Mouse (Mus musculus): ENCODE results near the gene Cyp4a31. TPM values are rescaled to one million over a fixed set of nuclear protein-coding genes. Genes with fewer than 3 reads are reported as not detected.
"Not testable (repeated sequence)": the region's sequence is repeated elsewhere in the genome, so short reads cannot be mapped to it uniquely, and the experiment has no call there.

The Cyp4a31 gene
- polyA plus RNA-seq, 1 experiment from 2014 or later = not detected

GRCm38 (mm10) chr4:115557861-115558561 lies 5.4 kb upstream of the Cyp4a31 start:
- WGBS = 63% methylated on average over 4 of the region's 4 CpGs
- ATAC-seq (ENCODE audit: low FRiP score) (no peak), DNase-seq (ENCODE audit: low spot score, missing footprints) (no peak)
- H3K9ac ChIP-seq (ENCODE audit: low read length) = no peak overlapping the region
- H3K9me3 ChIP-seq (ENCODE audit: control insufficient read depth, low read length) = no peaks in the 10 kb centered on the region
- H3K27ac ChIP-seq (ENCODE audit: low read depth, low read length) = no peak overlapping the region
- H3K4me2 ChIP-seq = no peak overlapping the region
- H3K4me1 ChIP-seq (ENCODE audit: control insufficient read depth, insufficient read depth, low read length) = no peaks in the 10 kb centered on the region
- no peaks in the 10 kb centered on the region for H3K27me3 ChIP-seq (ENCODE audit: control insufficient read depth, insufficient read depth, low read length)
- no peak overlapping the region for H3K4me3 ChIP-seq (ENCODE audit: low read depth, low read length)
- H3K36me3 ChIP-seq (ENCODE audit: control insufficient read depth, insufficient read depth, low read length) = no peaks in the 10 kb centered on the region

- not testable (repeated sequence) for H3K4me3 ChIP-seq (ENCODE audit: low read depth, low read length); H3K9me3 ChIP-seq (ENCODE audit: control insufficient read depth, low read length); H3K4me2 ChIP-seq; H3K36me3 ChIP-seq (ENCODE audit: control insufficient read depth, insufficient read depth, low read length); H3K9ac ChIP-seq (ENCODE audit: low read length); ATAC-seq (ENCODE audit: low FRiP score); H3K27me3 ChIP-seq (ENCODE audit: control insufficient read depth, insufficient read depth, low read length); H3K27ac ChIP-seq (ENCODE audit: low read depth, low read length); DNase-seq (ENCODE audit: low spot score, missing footprints); H3K4me1 ChIP-seq (ENCODE audit: control insufficient read depth, insufficient read depth, low read length)
- WGBS = 61% methylated on average over 5 of the region's 5 CpGs
Observed at GRCm38 (mm10) chr4:115561236-115561635, 2.2 kb upstream of the Cyp4a31 start.

- not testable (repeated sequence) for H3K4me3 ChIP-seq (ENCODE audit: low read depth, low read length); ATAC-seq (ENCODE audit: low FRiP score); DNase-seq (ENCODE audit: low spot score, missing footprints); H3K4me1 ChIP-seq (ENCODE audit: control insufficient read depth, insufficient read depth, low read length); H3K9ac ChIP-seq (ENCODE audit: low read length); H3K36me3 ChIP-seq (ENCODE audit: control insufficient read depth, insufficient read depth, low read length); H3K9me3 ChIP-seq (ENCODE audit: control insufficient read depth, low read length); H3K27me3 ChIP-seq (ENCODE audit: control insufficient read depth, insufficient read depth, low read length); H3K4me2 ChIP-seq; H3K27ac ChIP-seq (ENCODE audit: low read depth, low read length)
- 88% methylated on average over 5 of the region's 6 CpGs for WGBS
Observed at GRCm38 (mm10) chr4:115564469-115565225, 1.2 kb downstream of the Cyp4a31 start.

GRCm38 (mm10) chr4:115575255-115575654 lies 11.8 kb downstream of the Cyp4a31 start:
- Histone ChIP-seq H3K27ac (ENCODE audit: low read depth, low read length) (no peak overlapping the region), H3K9ac (ENCODE audit: low read length) (no peak overlapping the region), H3K36me3 (ENCODE audit: control insufficient read depth, insufficient read depth, low read length) (no peaks in the 10 kb centered on the region), H3K4me1 (ENCODE audit: control insufficient read depth, insufficient read depth, low read length) (no peaks in the 10 kb centered on the region), H3K27me3 (ENCODE audit: control insufficient read depth, insufficient read depth, low read length) (no peaks in the 10 kb centered on the region), H3K9me3 (ENCODE audit: control insufficient read depth, low read length) (no peaks in the 10 kb centered on the region), H3K4me3 (ENCODE audit: low read depth, low read length) (no peak overlapping the region), H3K4me2 (no peak overlapping the region)
- ATAC-seq (ENCODE audit: low FRiP score) = no peak
- DNase-seq (ENCODE audit: low spot score, missing footprints) = no peak
- 83% methylated on average over 3 of the region's 3 CpGs for WGBS

GRCm38 (mm10) chr4:115575776-115576175 lies 12.3 kb downstream of the Cyp4a31 start:
- no peak for ATAC-seq (ENCODE audit: low FRiP score)
- H3K4me3 ChIP-seq (ENCODE audit: low read depth, low read length) = no peak overlapping the region
- no peaks in the 10 kb centered on the region for H3K36me3 ChIP-seq (ENCODE audit: control insufficient read depth, insufficient read depth, low read length)
- no peak overlapping the region for H3K4me2 ChIP-seq
- no peak overlapping the region for H3K9ac ChIP-seq (ENCODE audit: low read length)
- H3K27me3 ChIP-seq (ENCODE audit: control insufficient read depth, insufficient read depth, low read length) = no peaks in the 10 kb centered on the region
- H3K27ac ChIP-seq (ENCODE audit: low read depth, low read length) = no peak overlapping the region
- DNase-seq (ENCODE audit: low spot score, missing footprints) = no peak
- no peaks in the 10 kb centered on the region for H3K9me3 ChIP-seq (ENCODE audit: control insufficient read depth, low read length)
- 88% methylated on average over 2 of the region's 2 CpGs for WGBS
- H3K4me1 ChIP-seq (ENCODE audit: control insufficient read depth, insufficient read depth, low read length) = no peaks in the 10 kb centered on the region

- H3K9ac ChIP-seq (ENCODE audit: low read length) = no peak overlapping the region
- H3K36me3 ChIP-seq (ENCODE audit: control insufficient read depth, insufficient read depth, low read length) = no peaks in the 10 kb centered on the region
- no peak overlapping the region for H3K4me3 ChIP-seq (ENCODE audit: low read depth, low read length)
- no peaks in the 10 kb centered on the region for H3K4me1 ChIP-seq (ENCODE audit: control insufficient read depth, insufficient read depth, low read length)
- no peak for ATAC-seq (ENCODE audit: low FRiP score)
- H3K9me3 ChIP-seq (ENCODE audit: control insufficient read depth, low read length) = no peaks in the 10 kb centered on the region
- DNase-seq (ENCODE audit: low spot score, missing footprints) = no peak
- no peak overlapping the region for H3K27ac ChIP-seq (ENCODE audit: low read depth, low read length)
- H3K4me2 ChIP-seq = no peak overlapping the region
- no peaks in the 10 kb centered on the region for H3K27me3 ChIP-seq (ENCODE audit: control insufficient read depth, insufficient read depth, low read length)
Observed at GRCm38 (mm10) chr4:115583036-115583435, 19.6 kb downstream of the Cyp4a31 start.

GRCm38 (mm10) chr4:115596357-115596756 lies 32.9 kb downstream of the Cyp4a31 start:
- Histone ChIP-seq H3K27me3 (ENCODE audit: control insufficient read depth, insufficient read depth, low read length) (no peaks in the 10 kb centered on the region), H3K4me2 (no peak overlapping the region), H3K36me3 (ENCODE audit: control insufficient read depth, insufficient read depth, low read length) (no peaks in the 10 kb centered on the region), H3K27ac (ENCODE audit: low read depth, low read length) (no peak overlapping the region), H3K9me3 (ENCODE audit: control insufficient read depth, low read length) (no peaks in the 10 kb centered on the region), H3K4me3 (ENCODE audit: low read depth, low read length) (no peak overlapping the region), H3K9ac (ENCODE audit: low read length) (no peak overlapping the region), H3K4me1 (ENCODE audit: control insufficient read depth, insufficient read depth, low read length) (no peaks in the 10 kb centered on the region)
- WGBS = 82% methylated on average over 1 of the region's 1 CpGs
- ATAC-seq (ENCODE audit: low FRiP score) (no peak), DNase-seq (ENCODE audit: low spot score, missing footprints) (no peak)

- Histone ChIP-seq H3K4me3 (ENCODE audit: low read depth, low read length) (no peak overlapping the region), H3K36me3 (ENCODE audit: control insufficient read depth, insufficient read depth, low read length) (no peaks in the 10 kb centered on the region), H3K9me3 (ENCODE audit: control insufficient read depth, low read length) (no peaks in the 10 kb centered on the region), H3K27ac (ENCODE audit: low read depth, low read length) (no peak overlapping the region), H3K27me3 (ENCODE audit: control insufficient read depth, insufficient read depth, low read length) (no peaks in the 10 kb centered on the region), H3K4me1 (ENCODE audit: control insufficient read depth, insufficient read depth, low read length) (no peaks in the 10 kb centered on the region), H3K4me2 (no peak overlapping the region), H3K9ac (ENCODE audit: low read length) (no peak overlapping the region)
- WGBS = 89% methylated on average over 2 of the region's 2 CpGs
- DNase-seq (ENCODE audit: low spot score, missing footprints) (no peak), ATAC-seq (ENCODE audit: low FRiP score) (no peak)
Observed at GRCm38 (mm10) chr4:115596824-115597336, 33.4 kb downstream of the Cyp4a31 start.

- H3K36me3 ChIP-seq (ENCODE audit: control insufficient read depth, insufficient read depth, low read length); H3K27ac ChIP-seq (ENCODE audit: low read depth, low read length); H3K4me2 ChIP-seq; DNase-seq (ENCODE audit: low spot score, missing footprints); H3K9ac ChIP-seq (ENCODE audit: low read length); H3K4me1 ChIP-seq (ENCODE audit: control insufficient read depth, insufficient read depth, low read length); ATAC-seq (ENCODE audit: low FRiP score); H3K9me3 ChIP-seq (ENCODE audit: control insufficient read depth, low read length); H3K4me3 ChIP-seq (ENCODE audit: low read depth, low read length); H3K27me3 ChIP-seq (ENCODE audit: control insufficient read depth, insufficient read depth, low read length): not testable (repeated sequence)
- 85% methylated on average over 8 of the region's 8 CpGs for WGBS
Observed at GRCm38 (mm10) chr4:115600611-115601010, 37.2 kb downstream of the Cyp4a31 start, which contains the start of gene Cyp4a32. TSS of gene Cyp4a32 (plus strand) at chr4:115600969.

All from midbrain, embryonic 11.5 days (tissue).